In genomic region chr14:77255201-77255600, GRCm38 (mm10) we compare ENCODE assay signal across 18 mouse cellular contexts.
DNase-seq lines count a peak whose midpoint lies in the region; TF ChIP-seq lines count a peak whose summit lies in the region.
"Had no signal": no experiment of that assay in that cellular context is flagged by ENCODE, and none has a peak within 500 bp of the region (broad histone marks: within the 10 kb centered on the region; RNA-seq: fewer than 3 reads in every experiment).

No protein-coding gene starts in this region.

- H3K27ac ChIP-seq in layer of hippocampus, adult 2 months = peak overlapping the region; percentile 21; the same call in 1 of the 2 replicates
- H3K27ac ChIP-seq: embryonic facial prominence, embryonic 10.5 days; embryonic facial prominence, embryonic 13.5 days; forebrain, embryonic 12.5 days; forebrain, embryonic 15.5 days; heart, adult 2 months; heart, embryonic 10.5 days; hindbrain, embryonic 13.5 days had no signal

- H3K4me3 ChIP-seq in layer of hippocampus, adult 2 months = no peak overlapping the region
- H3K4me3 ChIP-seq: embryonic facial prominence, embryonic 10.5 days; embryonic facial prominence, embryonic 13.5 days; erythroblast, embryonic 14.5 days; forebrain, embryonic 12.5 days; forebrain, embryonic 15.5 days; heart, adult 2 months; heart, embryonic 10.5 days; hindbrain, embryonic 13.5 days had no signal

- DNase-seq in cerebellum, postnatal 10 days = peak; percentile 40 to 51
- no peak for DNase-seq in cerebellum, adult 8-10 months
- no peak for DNase-seq in layer of hippocampus, adult 2 months (ENCODE audit: low spot score in 2 of 2)
- no peak for DNase-seq in layer of hippocampus, adult 9-10 months (ENCODE audit: low spot score)
- DNase-seq in MN1 (ENCODE audit: low spot score) = peak; percentile 13
- DNase-seq in spleen, postnatal 4 days (ENCODE audit: low spot score in 2 of 2) = no peak
- DNase-seq: cerebellum, adult 11 months; cerebellum, postnatal 25 days; embryo, embryonic 11 days; gastrocnemius, postnatal 25 days had no signal

- no peak for TF ChIP-seq CTCF in layer of hippocampus, adult 2 months (conservative IDR thresholded peaks at IDR 0.05)

Comparison
In these comparisons a context has a peak if more than half of its experiments do, and no peak if none do; other contexts are left out.
1. DNase-seq: peak in cerebellum, postnatal 10 days (2 of 2) and MN1 (single experiment); none in cerebellum, adult 8-10 months (single experiment), layer of hippocampus, adult 2 months (0 of 2), layer of hippocampus, adult 9-10 months (single experiment) and spleen, postnatal 4 days (0 of 2).